Mouse (Mus musculus) embryonic facial prominence, embryonic 12.5 days (tissue): Measurements from ENCODE around the gene Gm382. TPM values are rescaled to one million over a fixed set of nuclear protein-coding genes. Genes with fewer than 3 reads are reported as not detected.

Source experiments
- ATAC-seq: fragments of 200-750 bp; cut with Nextera tagmentation; 2 replicates; pipeline ENCODE4 v1.8.0; 2017; ENCODE audit not compliant: insufficient number of reproducible peaks, insufficient read depth, low FRiP score, low TSS enrichment
- H3K27ac ChIP-seq: fragments of 300-500 bp; sonication (generic); 2 replicates; pipeline ENCODE4 v1.5.1; 2016; ENCODE audit warnings: mild to moderate bottlenecking
- H3K27me3 ChIP-seq: fragments of 300-500 bp; sonication (generic); 2 replicates; pipeline ENCODE4 v1.6.1; 2016; ENCODE audit warnings: mild to moderate bottlenecking, moderate library complexity
- H3K36me3 ChIP-seq: fragments of 300-500 bp; sonication (generic); 2 replicates; pipeline ENCODE4 v1.6.1; 2016; ENCODE audit warnings: mild to moderate bottlenecking
- H3K4me1 ChIP-seq: fragments of 300-500 bp; sonication (generic); 2 replicates; pipeline ENCODE4 v1.6.1; 2016
- H3K4me2 ChIP-seq: fragments of 300-500 bp; sonication (generic); replicated peaks from 2 replicates; pipeline ENCODE4 v1.6.1; 2016; ENCODE audit warnings: mild to moderate bottlenecking, moderate library complexity
- H3K4me3 ChIP-seq: fragments of 300-500 bp; sonication (generic); 2 replicates; pipeline ENCODE4 v1.5.1; 2016; ENCODE audit warnings: mild to moderate bottlenecking
- H3K9ac ChIP-seq: fragments of 300-500 bp; sonication (generic); 2 replicates; pipeline ENCODE4 v1.6.1; 2016; ENCODE audit warnings: mild to moderate bottlenecking, moderate library complexity
- H3K9me3 ChIP-seq: fragments of 300-500 bp; sonication (generic); 2 replicates; pipeline ENCODE4 v1.6.1; 2016; ENCODE audit warnings: mild to moderate bottlenecking, moderate library complexity
- WGBS: fragments of 180-500 bp; shearing (Covaris S2); methylation state at CpG from one replicate; pipeline ENCODE4 v1.1.7; 2016; 5-methylcytosine and 5-hydroxymethylcytosine counted together
- polyA plus RNA-seq: library from polyadenylated mRNA; unstranded; fragments of >200 nt; fragmentation: Nextera tagmentation; extraction: Ambion mirVana; gene quantifications from 2 replicates; pipeline ENCODE4 v1.2.1, GENCODE M21; 2016

The Gm382 gene
- polyA plus RNA-seq = not detected in 2 replicates

DNA sequence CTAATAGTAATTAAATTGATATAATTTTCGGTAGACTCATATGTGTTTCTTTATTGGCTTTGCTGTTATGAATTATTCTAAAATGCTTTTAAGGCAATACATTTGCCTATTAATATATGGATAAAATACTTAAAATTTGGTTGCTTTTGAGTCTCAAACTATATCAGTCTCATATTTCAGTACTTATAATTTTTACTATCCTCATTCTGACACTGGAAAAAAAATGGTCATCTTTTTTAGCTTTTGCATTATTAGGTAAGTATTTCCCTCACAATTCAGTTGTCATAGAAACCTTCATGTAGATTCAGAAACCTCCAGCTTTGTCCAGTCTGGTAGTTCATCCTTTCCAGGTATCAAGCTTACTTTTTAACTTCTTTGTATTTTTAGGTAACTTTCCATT, at the start of gene Gm382:
Gene Gm382, plus strand, starts transcription at position 301 of the 400 bp plus-strand sequence.
- 91% methylated on average over 1 of the region's 1 CpGs for WGBS
- H3K27ac ChIP-seq = no peak within 1 kb of the TSS
- ATAC-seq = no peak

DNA sequence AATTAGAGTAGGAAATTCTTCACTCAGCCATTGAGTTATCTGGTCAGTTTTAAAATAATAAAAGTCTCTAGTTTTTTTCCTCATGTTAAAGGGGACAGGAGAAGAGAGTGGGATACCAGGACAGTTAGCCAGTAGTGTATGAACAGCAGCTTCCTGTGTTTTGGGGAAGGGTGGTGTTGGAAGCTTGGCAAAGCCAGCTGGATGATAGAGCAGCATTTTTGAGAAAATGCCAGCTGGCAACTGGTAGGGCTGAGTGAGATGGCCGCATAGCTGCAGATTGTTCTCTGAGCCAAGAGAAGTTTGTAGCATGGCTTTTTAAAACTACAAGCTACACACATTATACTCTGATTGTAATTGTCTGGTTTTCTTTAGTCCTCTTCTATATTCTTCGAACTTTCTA, 30.4 kb downstream of the Gm382 start:
- Histone ChIP-seq H3K27ac (no peak overlapping the region), H3K4me1 (no peaks in the 10 kb centered on the region), H3K9me3 (no peaks in the 10 kb centered on the region), H3K36me3 (no peaks in the 10 kb centered on the region), H3K27me3 (no peaks in the 10 kb centered on the region), H3K9ac (no peak overlapping the region), H3K4me2 (no peak overlapping the region), H3K4me3 (no peak overlapping the region)
- 91% methylated on average over 2 of the region's 2 CpGs for WGBS
- no peak for ATAC-seq

More for the DNA sequence above, at the start of gene Gm382:
- H3K4me3 ChIP-seq = no peak within 1 kb of the TSS
- H3K4me2 ChIP-seq = no peak within 1 kb of the TSS
- no peaks in the 10 kb centered on the region for H3K27me3 ChIP-seq
- H3K9me3 ChIP-seq = no peaks in the 10 kb centered on the region
- H3K9ac ChIP-seq = no peak within 1 kb of the TSS
- no peaks in the 10 kb centered on the region for H3K36me3 ChIP-seq
- H3K4me1 ChIP-seq = no peaks in the 10 kb centered on the region

DNA sequence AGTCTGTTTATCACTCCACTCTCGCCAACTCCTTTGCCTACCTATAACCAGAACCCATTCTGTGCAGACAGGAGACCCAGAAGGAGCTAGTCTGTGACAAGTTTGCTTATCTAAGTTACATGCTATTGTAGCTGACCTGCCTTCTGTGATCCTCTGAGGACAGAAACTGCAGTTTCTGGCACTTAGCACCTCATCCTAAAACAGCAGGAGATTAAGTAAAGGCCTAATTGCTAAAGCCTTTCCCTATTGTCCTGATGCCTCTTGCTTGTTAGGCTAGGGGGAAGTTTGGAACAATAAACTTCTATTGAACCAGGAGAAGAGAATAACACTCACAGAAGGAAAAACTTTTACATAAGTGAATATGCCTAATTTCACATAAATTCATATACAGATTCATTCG, 51.5 kb downstream of the Gm382 start:
- Histone ChIP-seq H3K27ac (no peak overlapping the region), H3K36me3 (no peaks in the 10 kb centered on the region)
- ATAC-seq = no peak

DNA sequence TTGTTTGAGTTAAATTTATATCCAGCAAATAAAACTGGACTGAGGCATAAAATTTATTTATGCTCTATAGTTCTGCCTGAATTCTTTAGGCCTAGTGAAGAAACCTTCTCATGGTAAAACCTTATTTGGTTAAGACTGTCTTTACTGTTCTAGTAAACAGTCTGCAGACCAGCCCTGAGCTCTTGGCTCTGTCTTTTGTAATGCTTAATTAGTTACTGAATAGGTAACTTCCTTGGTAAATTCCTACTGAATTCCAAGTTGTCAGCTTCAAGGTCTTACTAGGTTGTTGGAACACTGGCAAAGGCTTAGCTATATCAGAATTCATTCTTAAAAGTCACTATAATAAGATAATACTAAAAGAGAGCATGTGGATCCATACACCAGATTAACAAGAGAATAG, 53.3 kb downstream of the Gm382 start:
- Histone ChIP-seq H3K4me2 (no peak overlapping the region), H3K9ac (no peak overlapping the region), H3K27ac (no peak overlapping the region), H3K4me1 (no peaks in the 10 kb centered on the region), H3K27me3 (no peaks in the 10 kb centered on the region), H3K9me3 (no peaks in the 10 kb centered on the region), H3K4me3 (no peak overlapping the region), H3K36me3 (no peaks in the 10 kb centered on the region)
- no peak for ATAC-seq

More for the DNA sequence above, 51.5 kb downstream of the Gm382 start:
- H3K27me3 ChIP-seq = no peaks in the 10 kb centered on the region
- no peak overlapping the region for H3K4me2 ChIP-seq
- H3K9me3 ChIP-seq = no peaks in the 10 kb centered on the region
- H3K9ac ChIP-seq = no peak overlapping the region
- H3K4me1 ChIP-seq = no peaks in the 10 kb centered on the region
- H3K4me3 ChIP-seq = no peak overlapping the region
- WGBS = 65% methylated on average over 2 of the region's 2 CpGs

DNA sequence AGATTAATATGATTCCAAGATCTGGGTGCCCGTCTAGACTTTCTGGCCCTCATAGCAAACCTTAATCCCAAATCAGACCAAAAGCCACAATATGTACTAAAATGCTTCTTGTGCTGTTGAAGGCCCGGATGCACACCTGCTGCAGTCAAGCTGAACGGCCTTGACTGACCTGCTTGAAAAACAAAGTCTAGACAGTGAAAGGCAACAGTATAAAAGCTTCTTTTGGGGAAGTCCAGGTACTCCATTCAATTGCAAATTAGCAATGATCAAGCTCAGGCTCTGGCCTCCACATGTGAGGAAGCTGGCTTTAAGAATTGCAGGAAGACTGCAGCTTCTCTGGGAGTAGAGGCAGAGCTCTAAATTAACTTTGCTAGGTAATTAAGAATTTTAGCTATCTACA, 54.2 kb downstream of the Gm382 start:
- Histone ChIP-seq H3K27ac (no peak overlapping the region), H3K27me3 (no peaks in the 10 kb centered on the region), H3K4me2 (no peak overlapping the region), H3K9ac (no peak overlapping the region), H3K4me3 (no peak overlapping the region), H3K9me3 (no peaks in the 10 kb centered on the region), H3K4me1 (no peaks in the 10 kb centered on the region), H3K36me3 (no peaks in the 10 kb centered on the region)
- ATAC-seq = no peak
- 94% methylated on average over 3 of the region's 3 CpGs for WGBS

DNA sequence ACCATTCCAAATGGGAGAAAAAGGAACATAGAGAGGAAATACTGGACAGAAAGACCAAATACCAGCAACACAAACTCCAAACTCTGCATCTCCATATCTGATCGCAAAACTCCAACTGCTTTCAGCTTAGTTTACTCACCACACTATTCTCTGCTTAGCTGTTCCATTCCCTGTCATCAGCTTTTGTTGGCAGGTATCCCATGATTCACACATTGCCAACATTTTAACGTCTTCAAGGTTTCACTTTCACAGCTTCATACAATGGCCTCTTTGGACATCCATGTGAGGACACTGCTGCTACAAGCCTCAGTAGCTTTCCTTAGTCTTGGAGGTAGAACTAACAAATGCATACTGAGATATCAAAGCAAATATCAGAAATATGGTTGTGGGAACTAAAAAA, 64.6 kb downstream of the Gm382 start:
- no peak for ATAC-seq
- 85% methylated on average over 2 of the region's 2 CpGs for WGBS
- H3K27me3 ChIP-seq = no peaks in the 10 kb centered on the region

More for the DNA sequence above, 64.6 kb downstream of the Gm382 start:
- Histone ChIP-seq H3K27ac (no peak overlapping the region), H3K9me3 (no peaks in the 10 kb centered on the region), H3K4me1 (no peaks in the 10 kb centered on the region), H3K9ac (no peak overlapping the region), H3K4me3 (no peak overlapping the region), H3K36me3 (no peaks in the 10 kb centered on the region), H3K4me2 (no peak overlapping the region)

Other genes starting within 250 kb of the Gm382 start
- gene 4932411N23Rik, start 224.1 kb upstream of the Gm382 start, polyA plus RNA-seq = not detected in 2 replicates